Mouse (Mus musculus): ENCODE data around the gene Rtn4rl1. TPM values are rescaled to one million over a fixed set of nuclear protein-coding genes. Genes with fewer than 3 reads are reported as not detected.

Gene Rtn4rl1
- polyA plus RNA-seq, 1 experiment from 2014 or later: 2.0 TPM

DNA sequence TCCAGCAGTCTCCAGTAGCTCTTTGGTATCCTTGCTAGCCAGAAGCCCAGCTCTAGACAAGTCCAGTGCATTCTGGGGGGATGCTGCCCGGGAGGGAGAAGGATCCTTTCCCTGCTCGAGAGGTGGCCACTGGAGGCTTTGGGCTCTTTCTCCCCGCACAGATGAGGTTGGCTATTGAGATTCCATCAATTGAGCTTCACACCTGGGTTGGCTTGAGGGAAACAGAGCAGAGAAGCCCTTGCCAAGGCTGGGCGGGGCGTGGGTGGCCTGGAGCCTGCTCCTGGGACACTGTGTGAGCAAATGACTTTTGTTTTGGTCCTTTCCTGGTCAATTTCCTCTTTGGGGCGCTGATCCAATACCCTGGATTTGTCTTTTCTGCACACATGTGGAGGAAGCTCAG lies 2.5 kb downstream of the Rtn4rl1 start:
- 64% methylated on average over 6 of the region's 6 CpGs for WGBS (ENCODE audit: insufficient replicate concordance)
- ATAC-seq (no peak), DNase-seq (no peak)
- H3K27ac ChIP-seq (ENCODE audit: low read depth): no peak overlapping the region
- H3K9me3 ChIP-seq (ENCODE audit: low read length): no peaks in the 10 kb centered on the region
- peaks cover 47% of the 10 kb centered on the region for H3K27me3 ChIP-seq (ENCODE audit: insufficient read depth, low read length)
- TF ChIP-seq CTCF (IDR thresholded peaks at IDR 0.05; ENCODE audit: low read depth) (no peak), EP300 (IDR thresholded peaks at IDR 0.05; ENCODE audit: low read depth) (no peak)
- no peaks in the 10 kb centered on the region for H3K36me3 ChIP-seq (replicated peaks; ENCODE audit: insufficient read depth, low read length)
- H3K4me1 ChIP-seq (ENCODE audit: insufficient read depth): peaks cover 15% of the 10 kb centered on the region
- H3K9ac ChIP-seq (replicated peaks): no peak overlapping the region
- no peak overlapping the region for H3K4me2 ChIP-seq (ENCODE audit: low read depth, low read length)
- H3K4me3 ChIP-seq (ENCODE audit: low read depth, low read length): no peak overlapping the region

- Histone ChIP-seq H3K9ac (replicated peaks) (no peak overlapping the region), H3K36me3 (replicated peaks; ENCODE audit: insufficient read depth, low read length) (no peaks in the 10 kb centered on the region), H3K4me2 (ENCODE audit: low read depth, low read length) (no peak overlapping the region), H3K9me3 (ENCODE audit: low read length) (no peaks in the 10 kb centered on the region), H3K4me1 (ENCODE audit: insufficient read depth) (peaks cover 15% of the 10 kb centered on the region), H3K4me3 (ENCODE audit: low read depth, low read length) (no peak overlapping the region), H3K27me3 (ENCODE audit: insufficient read depth, low read length) (peaks cover 42% of the 10 kb centered on the region), H3K27ac (ENCODE audit: low read depth) (no peak overlapping the region)
- WGBS (ENCODE audit: insufficient replicate concordance): 48% methylated on average over 7 of the region's 7 CpGs
- TF ChIP-seq EP300 (IDR thresholded peaks at IDR 0.05; ENCODE audit: low read depth) (no peak), CTCF (IDR thresholded peaks at IDR 0.05; ENCODE audit: low read depth) (no peak)
- DNase-seq (no peak), ATAC-seq (no peak)
These were observed 4.4 kb downstream of the Rtn4rl1 start for GRCm38 (mm10) chr11:75197956-75198355.

DNA sequence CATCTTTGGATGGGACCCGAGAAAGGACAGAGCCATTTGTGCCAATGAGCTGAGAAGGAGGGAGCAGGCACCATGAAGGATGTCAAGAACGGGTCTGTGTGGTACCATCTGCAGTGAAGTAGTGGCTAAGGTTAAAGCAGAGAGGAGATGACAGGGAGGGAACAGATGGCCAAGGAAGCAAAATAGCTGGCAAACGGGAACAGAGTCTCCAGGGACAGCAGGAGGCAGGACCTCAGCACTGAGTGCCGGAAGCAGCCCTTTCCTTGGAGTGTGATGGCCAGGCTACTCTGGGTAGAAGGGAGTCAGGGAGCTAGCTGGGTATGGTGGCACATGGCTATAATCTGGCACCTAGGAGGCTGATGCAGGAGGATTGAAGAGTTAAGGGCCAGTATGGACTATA lies 5.2 kb downstream of the Rtn4rl1 start:
- Histone ChIP-seq H3K27me3 (ENCODE audit: insufficient read depth, low read length) (peaks cover 34% of the 10 kb centered on the region), H3K4me1 (ENCODE audit: insufficient read depth) (peaks cover 10% of the 10 kb centered on the region; the same call in 1 of the 2 replicates)

GRCm38 (mm10) chr11:75199951-75200350 lies 6.4 kb downstream of the Rtn4rl1 start:
- H3K9ac ChIP-seq (replicated peaks): no peak overlapping the region
- no peak for TF ChIP-seq EP300 (IDR thresholded peaks at IDR 0.05; ENCODE audit: low read depth)
- no peak for TF ChIP-seq CTCF (IDR thresholded peaks at IDR 0.05; ENCODE audit: low read depth)
- H3K27ac ChIP-seq (ENCODE audit: low read depth): no peak overlapping the region
- no peak for DNase-seq
- H3K36me3 ChIP-seq (replicated peaks; ENCODE audit: insufficient read depth, low read length): no peaks in the 10 kb centered on the region
- no peak for ATAC-seq
- 0 out of 2 replicates have a peak, but pooled peaks cover 3% of the 10 kb centered on the region for H3K4me1 ChIP-seq (ENCODE audit: insufficient read depth)
- no peak overlapping the region for H3K4me3 ChIP-seq (ENCODE audit: low read depth, low read length)
- WGBS (ENCODE audit: insufficient replicate concordance): 66% methylated on average over 5 of the region's 5 CpGs
- H3K27me3 ChIP-seq (ENCODE audit: insufficient read depth, low read length): peaks cover 22% of the 10 kb centered on the region
- no peaks in the 10 kb centered on the region for H3K9me3 ChIP-seq (ENCODE audit: low read length)
- H3K4me2 ChIP-seq (ENCODE audit: low read depth, low read length): no peak overlapping the region

More for the DNA sequence above, 5.2 kb downstream of the Rtn4rl1 start:
- 66% methylated on average over 4 of the region's 4 CpGs for WGBS (ENCODE audit: insufficient replicate concordance)
- Histone ChIP-seq H3K9ac (replicated peaks) (no peak overlapping the region), H3K27ac (ENCODE audit: low read depth) (no peak overlapping the region), H3K4me2 (ENCODE audit: low read depth, low read length) (no peak overlapping the region), H3K36me3 (replicated peaks; ENCODE audit: insufficient read depth, low read length) (no peaks in the 10 kb centered on the region), H3K9me3 (ENCODE audit: low read length) (no peaks in the 10 kb centered on the region), H3K4me3 (ENCODE audit: low read depth, low read length) (no peak overlapping the region)
- DNase-seq (no peak), ATAC-seq (no peak)
- TF ChIP-seq EP300 (IDR thresholded peaks at IDR 0.05; ENCODE audit: low read depth): no peak

GRCm38 (mm10) chr11:75200935-75201334 lies 7.4 kb downstream of the Rtn4rl1 start:
- Histone ChIP-seq H3K27me3 (ENCODE audit: insufficient read depth, low read length) (peaks cover 13% of the 10 kb centered on the region), H3K4me1 (ENCODE audit: insufficient read depth) (no peaks in the 10 kb centered on the region), H3K9me3 (ENCODE audit: low read length) (no peaks in the 10 kb centered on the region), H3K4me3 (ENCODE audit: low read depth, low read length) (no peak overlapping the region), H3K9ac (replicated peaks) (no peak overlapping the region), H3K4me2 (ENCODE audit: low read depth, low read length) (no peak overlapping the region), H3K27ac (ENCODE audit: low read depth) (no peak overlapping the region), H3K36me3 (replicated peaks; ENCODE audit: insufficient read depth, low read length) (no peaks in the 10 kb centered on the region)
- WGBS (ENCODE audit: insufficient replicate concordance): 85% methylated on average over 12 of the region's 12 CpGs
- DNase-seq (no peak), ATAC-seq (no peak)
- TF ChIP-seq EP300 (IDR thresholded peaks at IDR 0.05; ENCODE audit: low read depth): no peak
- no peak for TF ChIP-seq CTCF (IDR thresholded peaks at IDR 0.05; ENCODE audit: low read depth)

GRCm38 (mm10) chr11:75201721-75202120 lies 8.1 kb downstream of the Rtn4rl1 start:
- ATAC-seq: no peak
- no peaks in the 10 kb centered on the region for H3K36me3 ChIP-seq (replicated peaks; ENCODE audit: insufficient read depth, low read length)
- WGBS (ENCODE audit: insufficient replicate concordance): 56% methylated on average over 8 of the region's 8 CpGs
- peaks cover 6% of the 10 kb centered on the region; the same call in 1 of the 2 replicates for H3K27me3 ChIP-seq (ENCODE audit: insufficient read depth, low read length)
- no peak overlapping the region for H3K4me2 ChIP-seq (ENCODE audit: low read depth, low read length)
- H3K4me1 ChIP-seq (ENCODE audit: insufficient read depth): no peaks in the 10 kb centered on the region
- H3K4me3 ChIP-seq (ENCODE audit: low read depth, low read length): no peak overlapping the region
- TF ChIP-seq CTCF (IDR thresholded peaks at IDR 0.05; ENCODE audit: low read depth) (no peak), EP300 (IDR thresholded peaks at IDR 0.05; ENCODE audit: low read depth) (no peak)
- no peak for DNase-seq
- no peak overlapping the region for H3K27ac ChIP-seq (ENCODE audit: low read depth)
- H3K9me3 ChIP-seq (ENCODE audit: low read length): no peaks in the 10 kb centered on the region
- H3K9ac ChIP-seq (replicated peaks): no peak overlapping the region

- no peak overlapping the region for H3K27ac ChIP-seq (ENCODE audit: low read depth)
- DNase-seq (no peak), ATAC-seq (no peak)
- H3K27me3 ChIP-seq (ENCODE audit: insufficient read depth, low read length): no peaks in the 10 kb centered on the region
- no peak overlapping the region for H3K9ac ChIP-seq (replicated peaks)
- H3K4me1 ChIP-seq (ENCODE audit: insufficient read depth): no peaks in the 10 kb centered on the region
- 83% methylated on average over 4 of the region's 4 CpGs for WGBS (ENCODE audit: insufficient replicate concordance)
- H3K4me3 ChIP-seq (ENCODE audit: low read depth, low read length): no peak overlapping the region
- TF ChIP-seq EP300 (IDR thresholded peaks at IDR 0.05; ENCODE audit: low read depth): no peak
- H3K4me2 ChIP-seq (ENCODE audit: low read depth, low read length): no peak overlapping the region
- H3K9me3 ChIP-seq (ENCODE audit: low read length): no peaks in the 10 kb centered on the region
- no peaks in the 10 kb centered on the region for H3K36me3 ChIP-seq (replicated peaks; ENCODE audit: insufficient read depth, low read length)
These were observed 10.3 kb downstream of the Rtn4rl1 start for GRCm38 (mm10) chr11:75203926-75204325.

Data from liver, postnatal 0 days (tissue).